Mouse (Mus musculus): ENCODE results near the gene Gorasp1.

DNA sequence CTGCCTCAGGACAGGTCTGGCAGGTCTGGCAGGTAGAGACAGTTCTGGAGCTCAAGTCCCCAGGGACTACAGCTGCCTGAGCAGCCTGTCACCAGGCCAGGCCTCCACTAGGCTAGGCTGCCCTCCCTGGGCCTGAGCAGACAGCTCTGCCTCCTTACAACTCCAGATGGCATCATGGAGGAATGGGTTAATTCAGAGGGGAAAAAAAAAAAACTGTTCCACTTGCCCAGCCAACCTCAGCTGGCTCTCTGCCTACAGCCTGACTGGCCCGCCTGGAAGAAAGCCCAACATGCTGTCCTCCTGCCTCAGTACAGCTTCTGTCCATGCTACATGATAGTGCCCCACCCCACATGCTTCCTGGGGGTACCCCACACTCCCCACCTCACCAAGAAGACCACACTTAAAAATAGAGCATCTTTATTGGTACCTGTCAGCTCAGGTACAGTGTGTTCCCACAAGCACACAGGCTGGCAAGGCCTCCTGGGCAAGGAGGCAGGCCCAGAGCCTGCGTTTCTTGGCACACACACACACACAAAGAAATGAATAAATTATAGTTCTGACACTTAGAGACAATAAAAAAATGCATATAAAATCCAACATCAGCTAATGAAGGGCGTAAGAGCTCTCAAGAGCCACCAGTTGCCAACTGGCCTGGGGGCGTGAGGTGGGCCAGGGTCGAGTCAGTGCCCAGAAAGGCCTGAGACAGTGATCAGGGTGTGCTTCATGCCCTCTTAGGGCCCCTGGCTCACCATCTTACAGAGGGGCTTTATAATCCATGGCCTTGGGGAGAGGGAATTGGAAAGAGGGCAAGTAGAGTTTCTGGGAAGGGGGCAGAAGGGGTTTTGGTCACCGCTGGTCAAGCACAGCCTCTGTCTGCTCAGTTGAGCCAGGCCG lies 33.6 kb upstream of the Gorasp1 start:
- TF ChIP-seq CTCF (IDR thresholded peaks at IDR 0.05; ENCODE audit: low read depth) (no peak), EP300 (IDR thresholded peaks at IDR 0.05; ENCODE audit: low read depth) (no peak)

Data from liver, embryonic 14.5 days (tissue).